Mouse (Mus musculus) hindbrain, embryonic 11.5 days (tissue): ENCODE data around the gene Gm17657. TPM values are rescaled to one million over a fixed set of nuclear protein-coding genes. Genes with fewer than 3 reads are reported as not detected.
A peak's percentile ranks its signal among the peaks of the same experiment; 100 is the strongest.

Experiments used
- ATAC-seq: fragments of 200-750 bp; cut with Nextera tagmentation; 2 replicates; pipeline ENCODE4 v1.8.0; 2017; ENCODE audit warnings: mild to moderate bottlenecking, moderate TSS enrichment, moderate library complexity; ENCODE audit not compliant: low FRiP score
- DNase-seq: peaks from one replicate; pipeline ENCODE4 v3.0.0-alpha.2; 2015; ENCODE audit warnings: low spot score
- H3K27ac ChIP-seq: fragments of 300-500 bp; sonication (generic); 2 replicates; pipeline ENCODE4 v1.5.1; 2014; ENCODE audit warnings: mild to moderate bottlenecking, low read depth, low read length
- H3K27me3 ChIP-seq: fragments of 300-500 bp; sonication (generic); 2 replicates; pipeline ENCODE4 v1.6.1; 2014; ENCODE audit warnings: mild to moderate bottlenecking, low read length, moderate library complexity, mixed read lengths; ENCODE audit not compliant: control insufficient read depth, insufficient read depth
- H3K36me3 ChIP-seq: fragments of 300-500 bp; sonication (generic); 2 replicates; pipeline ENCODE4 v1.6.1; 2014; ENCODE audit warnings: mild to moderate bottlenecking, low read length, moderate library complexity, mixed read lengths; ENCODE audit not compliant: control insufficient read depth, insufficient read depth
- H3K4me1 ChIP-seq: fragments of 300-500 bp; sonication (generic); replicated peaks from 2 replicates; pipeline ENCODE4 v1.6.1; 2014; ENCODE audit warnings: low read length, mixed read lengths; ENCODE audit not compliant: control insufficient read depth, insufficient read depth
- H3K4me2 ChIP-seq: fragments of 300-500 bp; sonication (generic); replicated peaks from 2 replicates; pipeline ENCODE4 v1.6.1; 2014; ENCODE audit warnings: mild to moderate bottlenecking, low read depth, low read length
- H3K4me3 ChIP-seq: fragments of 300-500 bp; sonication (generic); 2 replicates; pipeline ENCODE4 v1.5.1; 2014; ENCODE audit warnings: low read depth, low read length
- H3K9ac ChIP-seq: fragments of 300-500 bp; sonication (generic); 2 replicates; pipeline ENCODE4 v1.6.1; 2014; ENCODE audit warnings: low read depth, low read length
- H3K9me3 ChIP-seq: fragments of 300-500 bp; sonication (generic); 2 replicates; pipeline ENCODE4 v1.6.1; 2016; ENCODE audit warnings: low read length; ENCODE audit not compliant: control insufficient read depth
- WGBS: fragments of 180-500 bp; shearing (Covaris S2); extraction: QIAGEN DNeasy Blood & Tissue Kit; methylation state at CpG from one replicate; pipeline ENCODE4 v1.1.7; 2014; 5-methylcytosine and 5-hydroxymethylcytosine counted together
- polyA plus RNA-seq: library from polyadenylated mRNA; unstranded; fragments of >200 nt; fragmentation: Nextera tagmentation; extraction: Ambion mirVana; gene quantifications from 2 replicates; pipeline ENCODE4 v1.2.1, GENCODE M21; 2014

Gm17657 gene
- polyA plus RNA-seq, 1 experiment from 2014 or later = not detected

DNA sequence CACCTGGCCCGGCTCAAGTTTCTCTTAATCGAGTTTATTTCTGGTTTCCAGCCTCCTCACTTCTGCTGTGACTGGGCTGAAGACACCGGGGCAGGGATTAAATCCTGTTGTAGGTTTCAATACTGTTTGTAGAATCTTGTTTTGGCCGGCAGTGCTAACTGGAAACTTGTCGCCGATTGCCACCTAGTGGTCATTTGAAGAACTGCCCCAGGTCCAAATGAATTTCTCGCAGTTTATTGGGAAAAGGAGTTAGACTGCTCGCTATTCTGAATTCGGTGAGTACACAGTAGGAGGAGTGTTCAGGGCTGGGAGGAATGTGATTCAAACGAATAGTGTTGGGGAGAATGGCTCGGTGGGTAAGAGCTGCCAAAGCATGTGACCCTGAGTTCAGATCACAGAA lies 35.0 kb downstream of the Gm17657 start:
- DNase-seq (peak; percentile 89), ATAC-seq (no peak)
- H3K27ac ChIP-seq = no peak overlapping the region
- H3K4me1 ChIP-seq = no peaks in the 10 kb centered on the region
- 4% methylated on average over 11 of the region's 11 CpGs for WGBS
- H3K4me3 ChIP-seq = no peak overlapping the region
- H3K36me3 ChIP-seq = no peaks in the 10 kb centered on the region
- no peaks in the 10 kb centered on the region for H3K27me3 ChIP-seq
- H3K4me2 ChIP-seq = no peak overlapping the region
- H3K9me3 ChIP-seq = no peaks in the 10 kb centered on the region
- no peak overlapping the region for H3K9ac ChIP-seq

DNA sequence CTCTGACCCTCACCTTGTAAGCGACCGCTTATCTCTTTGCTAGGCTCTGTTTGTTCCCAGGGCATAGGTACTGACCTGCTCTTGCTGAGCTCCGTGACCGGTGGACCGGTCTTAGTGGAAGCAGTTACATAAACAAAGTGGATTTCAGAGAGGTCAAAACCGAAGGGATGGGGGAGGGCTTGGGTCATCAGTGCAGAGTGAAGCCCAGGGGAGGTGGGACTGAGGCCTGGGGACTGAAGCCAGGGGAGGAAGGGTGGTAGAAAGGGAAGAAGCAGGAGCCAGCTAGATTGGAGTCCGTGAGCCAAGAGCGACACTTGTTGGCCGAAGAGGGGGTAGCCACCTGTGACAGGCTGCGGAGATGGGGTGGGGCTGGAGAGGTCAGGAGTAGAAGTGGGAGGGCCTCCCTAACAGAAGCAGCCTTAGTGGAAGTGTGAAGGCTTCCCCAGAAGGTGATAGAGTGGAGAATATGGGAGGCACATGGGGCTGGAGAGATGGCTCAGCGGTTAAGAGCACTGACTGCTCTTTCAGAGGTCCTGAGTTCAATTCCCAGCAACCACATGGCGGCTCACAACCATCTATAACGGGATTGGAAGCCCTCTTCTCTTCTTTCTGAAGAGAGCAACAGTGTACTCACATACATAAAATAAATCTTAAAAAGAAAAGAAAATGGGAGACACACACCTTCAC lies 36.3 kb downstream of the Gm17657 start:
- Histone ChIP-seq H3K9ac (no peak overlapping the region), H3K27ac (no peak overlapping the region), H3K36me3 (no peaks in the 10 kb centered on the region), H3K27me3 (no peaks in the 10 kb centered on the region), H3K4me3 (no peak overlapping the region), H3K4me2 (no peak overlapping the region), H3K4me1 (no peaks in the 10 kb centered on the region), H3K9me3 (no peaks in the 10 kb centered on the region)
- ATAC-seq (no peak), DNase-seq (peak; percentile 64)
- 38% methylated on average over 13 of the region's 13 CpGs for WGBS

DNA sequence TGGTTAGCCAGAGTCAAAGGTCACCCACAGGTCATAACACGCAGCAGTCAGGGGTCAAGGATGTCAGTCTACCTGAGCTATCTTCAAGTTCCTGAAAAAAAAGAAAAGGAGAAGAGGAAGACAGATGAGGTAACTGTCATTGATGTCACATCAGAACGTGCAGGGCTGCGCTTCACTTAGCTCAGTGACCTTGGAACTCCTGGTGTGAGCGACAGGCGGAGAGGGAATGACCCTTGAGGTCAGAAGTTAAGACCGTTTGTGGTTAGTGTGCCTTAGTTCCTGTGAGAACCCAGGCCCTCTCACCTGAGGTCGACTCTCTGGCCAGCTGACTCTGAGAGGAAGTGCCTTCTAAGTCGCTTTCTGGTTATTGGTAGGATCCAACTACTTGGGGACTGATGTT lies 38.7 kb downstream of the Gm17657 start:
- Histone ChIP-seq H3K27ac (no peak overlapping the region), H3K9me3 (no peaks in the 10 kb centered on the region), H3K36me3 (no peaks in the 10 kb centered on the region), H3K4me1 (no peaks in the 10 kb centered on the region), H3K4me3 (no peak overlapping the region), H3K9ac (no peak overlapping the region), H3K27me3 (no peaks in the 10 kb centered on the region), H3K4me2 (no peak overlapping the region)
- 66% methylated on average over 8 of the region's 8 CpGs for WGBS
- no peak for ATAC-seq
- no peak for DNase-seq

DNA sequence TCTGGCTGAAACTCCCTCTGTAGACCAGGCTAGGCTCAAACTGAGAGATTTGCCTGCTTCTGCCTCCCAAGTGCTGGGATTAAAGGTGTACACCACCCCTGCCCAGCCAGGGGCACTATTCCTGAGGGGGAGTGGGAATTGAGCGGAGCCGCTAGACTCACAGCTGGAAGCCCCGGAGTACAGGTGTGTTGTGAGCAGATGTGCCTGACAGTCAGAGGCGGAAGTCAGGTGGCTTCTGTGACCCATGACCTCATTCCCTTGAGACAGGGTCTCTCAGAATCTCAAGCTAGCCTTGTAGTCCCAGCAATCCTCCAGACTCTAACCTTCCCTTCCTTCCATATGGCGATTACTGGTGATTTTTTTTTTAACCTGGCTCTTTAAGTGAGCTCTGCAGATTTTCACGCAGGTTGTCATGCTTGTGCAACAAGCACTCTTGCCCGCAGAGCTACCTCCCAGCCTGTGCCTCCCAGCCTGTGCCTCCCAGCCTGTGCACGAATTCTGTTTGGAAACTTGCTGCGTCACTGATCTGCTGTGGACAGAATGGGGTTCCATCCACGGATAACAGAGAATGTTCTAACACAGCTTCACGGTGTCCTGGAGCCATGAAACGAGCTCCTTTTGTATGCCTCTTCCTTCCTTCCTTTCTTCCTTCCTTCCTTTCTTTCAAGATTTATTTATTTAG lies 40.4 kb downstream of the Gm17657 start:
- 69% methylated on average over 12 of the region's 12 CpGs for WGBS
- Histone ChIP-seq H3K36me3 (no peaks in the 10 kb centered on the region), H3K9me3 (no peaks in the 10 kb centered on the region), H3K27ac (no peak overlapping the region), H3K4me2 (no peak overlapping the region), H3K9ac (no peak overlapping the region), H3K4me3 (no peak overlapping the region), H3K27me3 (no peaks in the 10 kb centered on the region), H3K4me1 (no peaks in the 10 kb centered on the region)
- ATAC-seq = no peak
- DNase-seq = no peak

DNA sequence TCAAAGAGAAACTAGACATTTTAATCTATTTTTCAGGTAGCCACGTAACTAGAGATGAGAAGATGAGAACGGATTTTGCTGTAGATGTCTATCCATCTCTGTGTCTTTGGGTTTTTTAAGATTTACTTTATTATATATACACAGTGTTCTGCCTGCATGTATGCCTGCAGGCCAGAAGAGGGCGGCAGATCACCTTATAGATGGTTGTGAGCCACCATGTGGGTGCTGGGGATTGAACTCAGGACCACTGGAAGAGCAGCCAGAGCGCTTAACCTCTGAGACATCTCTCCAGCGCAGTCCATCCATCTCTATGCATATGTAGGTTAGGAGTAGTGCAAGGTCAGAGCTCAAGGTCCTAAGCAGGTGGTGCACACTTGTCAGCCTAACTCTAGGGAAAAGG lies 45.7 kb downstream of the Gm17657 start:
- no peaks in the 10 kb centered on the region for H3K4me1 ChIP-seq
- ATAC-seq (no peak), DNase-seq (no peak)
- no peak overlapping the region for H3K9ac ChIP-seq
- H3K27me3 ChIP-seq = no peaks in the 10 kb centered on the region
- H3K27ac ChIP-seq = no peak overlapping the region
- H3K36me3 ChIP-seq = no peaks in the 10 kb centered on the region
- 73% methylated on average over 5 of the region's 5 CpGs for WGBS
- H3K4me3 ChIP-seq = no peak overlapping the region
- H3K9me3 ChIP-seq = no peaks in the 10 kb centered on the region
- H3K4me2 ChIP-seq = no peak overlapping the region

DNA sequence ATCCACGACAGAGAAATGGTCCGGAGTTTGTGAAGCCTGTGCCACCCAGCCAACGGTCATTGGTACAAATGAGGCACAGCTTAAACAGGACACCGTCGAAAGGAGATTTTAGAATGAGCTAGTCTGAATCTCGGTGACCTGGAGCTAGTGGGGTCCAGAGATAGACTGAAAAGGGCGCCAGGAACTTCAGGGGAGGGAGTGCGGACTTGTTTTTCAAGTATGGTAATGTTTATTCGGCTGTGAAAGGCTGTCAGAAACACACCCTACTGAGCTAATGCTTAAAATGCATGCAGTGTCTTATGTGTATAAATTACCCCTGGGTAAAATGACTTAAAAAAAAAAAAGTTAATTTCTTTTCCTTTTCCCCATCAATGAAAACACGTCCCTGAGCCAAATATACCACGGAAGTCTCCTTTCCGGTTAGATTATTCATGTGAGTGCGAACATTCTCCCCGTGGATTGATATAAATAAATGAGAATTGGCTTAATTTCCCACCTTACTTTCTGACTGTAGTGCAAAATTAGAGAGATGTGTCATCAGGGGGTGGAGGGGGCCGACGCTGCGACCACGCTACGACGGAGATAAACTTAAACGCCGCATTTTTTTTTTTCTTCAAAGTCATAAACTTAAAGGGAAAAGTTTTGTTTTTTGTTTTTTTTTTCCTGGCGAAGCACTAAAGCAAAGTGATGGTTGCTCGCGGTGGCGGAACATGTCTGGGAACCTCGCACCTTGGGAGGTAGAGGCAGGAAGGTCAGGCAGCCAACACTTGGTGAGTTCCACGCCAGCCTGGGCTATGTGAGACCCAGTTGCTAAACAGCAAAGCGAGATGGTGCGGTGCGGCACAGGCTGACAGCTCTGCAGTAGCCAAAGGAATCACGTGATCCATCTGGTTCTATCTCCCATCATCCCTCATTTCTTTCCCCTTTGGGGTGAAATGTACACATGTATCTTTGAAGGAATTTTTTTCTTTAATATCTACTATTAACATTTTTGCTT lies 46.5 kb downstream of the Gm17657 start:
- H3K36me3 ChIP-seq = no peaks in the 10 kb centered on the region
- no peaks in the 10 kb centered on the region for H3K4me1 ChIP-seq
- no peak overlapping the region for H3K9ac ChIP-seq
- no peak for DNase-seq
- no peaks in the 10 kb centered on the region for H3K27me3 ChIP-seq
- H3K9me3 ChIP-seq = no peaks in the 10 kb centered on the region
- H3K4me2 ChIP-seq = no peak overlapping the region
- no peak for ATAC-seq
- no peak overlapping the region for H3K4me3 ChIP-seq
- H3K27ac ChIP-seq = no peak overlapping the region
- 16% methylated on average over 32 of the region's 32 CpGs for WGBS

DNA sequence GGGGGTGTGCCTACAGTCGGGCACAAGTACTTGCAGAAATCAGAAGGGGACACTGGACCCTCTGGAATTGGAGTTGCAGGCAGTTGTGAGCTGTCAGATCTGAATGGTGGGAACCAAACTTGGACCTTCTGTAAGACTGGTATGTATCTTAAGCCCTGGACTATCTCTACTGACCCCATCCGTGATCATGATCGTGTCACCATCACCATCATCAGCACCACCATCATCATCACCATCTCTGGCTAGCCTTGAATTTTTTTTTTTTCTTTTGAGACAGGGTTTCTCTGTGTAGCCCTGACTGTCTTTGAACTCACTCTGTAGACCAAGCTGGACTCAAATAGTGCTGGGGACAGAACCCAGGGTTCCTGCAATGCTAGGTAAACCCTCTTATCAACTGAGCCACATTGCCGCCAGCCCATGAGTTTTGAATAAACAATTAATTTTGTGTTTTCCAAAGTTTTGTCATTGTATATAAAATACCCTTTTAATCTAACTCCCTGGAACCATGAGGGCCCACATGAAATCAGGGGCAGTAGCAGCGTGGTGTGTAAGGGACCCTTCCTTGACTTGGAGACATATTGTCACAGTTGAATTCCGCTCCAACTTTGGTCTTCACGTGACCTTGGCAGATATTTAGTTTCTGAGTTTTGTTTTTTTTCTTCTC lies 47.3 kb downstream of the Gm17657 start:
- no peaks in the 10 kb centered on the region for H3K9me3 ChIP-seq
- H3K4me1 ChIP-seq = no peaks in the 10 kb centered on the region
- no peak overlapping the region for H3K27ac ChIP-seq
- DNase-seq (no peak), ATAC-seq (no peak)
- no peaks in the 10 kb centered on the region for H3K27me3 ChIP-seq
- H3K36me3 ChIP-seq = no peaks in the 10 kb centered on the region
- WGBS = 79% methylated on average over 7 of the region's 7 CpGs
- H3K4me2 ChIP-seq = no peak overlapping the region
- no peak overlapping the region for H3K9ac ChIP-seq
- no peak overlapping the region for H3K4me3 ChIP-seq

DNA sequence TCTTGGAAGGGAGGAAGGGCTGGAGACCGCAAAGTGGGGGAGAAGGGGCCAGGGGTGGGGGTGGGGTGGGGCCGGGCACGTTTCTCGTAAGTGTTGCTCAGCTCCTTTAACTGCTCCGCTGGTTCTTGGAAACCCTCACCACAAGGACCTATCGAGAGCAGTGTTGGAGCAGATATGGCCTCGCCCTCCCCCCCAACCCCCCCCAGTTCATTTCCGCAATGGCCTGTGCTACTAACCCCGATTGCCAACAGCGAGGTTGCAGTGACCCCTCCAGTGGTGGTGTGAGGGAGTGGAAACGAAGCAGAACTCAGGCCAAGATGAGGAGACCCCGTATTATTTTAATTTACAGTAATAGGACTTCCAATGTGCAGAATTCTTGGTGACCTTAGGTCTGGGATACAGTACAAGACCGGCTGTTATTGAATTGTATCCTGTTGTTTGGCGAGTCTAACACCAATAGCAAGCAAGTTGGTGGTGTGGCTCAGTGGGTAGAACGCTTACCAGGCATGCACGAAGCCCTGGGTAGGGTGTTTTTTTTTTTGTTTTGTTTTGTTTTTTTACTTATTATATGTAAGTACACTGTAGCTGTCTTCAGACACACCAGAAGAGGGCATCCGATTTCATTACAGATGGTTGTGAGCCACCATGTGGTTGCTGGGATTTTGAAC lies 48.5 kb downstream of the Gm17657 start:
- no peaks in the 10 kb centered on the region for H3K36me3 ChIP-seq
- H3K27ac ChIP-seq = no peak overlapping the region
- no peak overlapping the region for H3K4me3 ChIP-seq
- H3K27me3 ChIP-seq = no peaks in the 10 kb centered on the region
- 83% methylated on average over 13 of the region's 17 CpGs for WGBS
- no peaks in the 10 kb centered on the region for H3K4me1 ChIP-seq
- no peak overlapping the region for H3K4me2 ChIP-seq
- no peak for DNase-seq
- H3K9me3 ChIP-seq = no peaks in the 10 kb centered on the region
- no peak overlapping the region for H3K9ac ChIP-seq
- no peak for ATAC-seq
